Mouse (Mus musculus) T-helper 1 cell (primary cell): ENCODE results near the gene Tnfrsf11a.
"Not testable (repeated sequence)": the region's sequence is repeated elsewhere in the genome, so short reads cannot be mapped to it uniquely, and the experiment has no call there.

Source experiments
- in situ Hi-C: fragments of 300-600 bp; cut with MboI, MseI; formaldehyde crosslinking; loops from one replicate; pipeline ENCODE4 v1.15.1; 2025; ENCODE audit warnings: high pct_unique_total_duplicates

Tnfrsf11a gene

GRCm38 (mm10) chr1:105784257-105785016, 3.9 kb downstream of the Tnfrsf11a start:
- in situ Hi-C loops = no loop called here

DNA sequence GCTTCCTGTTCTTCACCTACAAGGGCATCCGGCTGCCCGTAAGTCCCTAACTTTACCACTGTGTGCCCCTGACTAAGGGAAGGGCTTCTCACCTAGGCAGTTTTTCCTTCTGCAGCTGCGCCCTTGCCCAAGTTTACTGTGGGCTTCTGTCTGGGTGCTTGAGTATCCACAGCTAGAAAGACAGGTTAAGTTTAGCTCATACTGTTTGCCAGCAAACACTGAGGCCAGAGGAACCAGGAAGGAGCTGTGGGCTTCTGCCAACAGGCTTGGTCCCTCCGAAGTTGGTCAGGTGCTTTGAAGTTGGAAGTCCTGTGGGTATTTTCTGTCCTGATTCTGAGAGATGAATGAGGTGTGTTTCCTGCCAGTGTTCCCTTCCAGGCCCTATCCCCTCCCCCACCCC, 4.6 kb downstream of the Tnfrsf11a start:
- in situ Hi-C loops = no loop called here

- in situ Hi-C loops = no loop called here
These were observed 6.3 kb downstream of the Tnfrsf11a start for GRCm38 (mm10) chr1:105786731-105787357.

DNA sequence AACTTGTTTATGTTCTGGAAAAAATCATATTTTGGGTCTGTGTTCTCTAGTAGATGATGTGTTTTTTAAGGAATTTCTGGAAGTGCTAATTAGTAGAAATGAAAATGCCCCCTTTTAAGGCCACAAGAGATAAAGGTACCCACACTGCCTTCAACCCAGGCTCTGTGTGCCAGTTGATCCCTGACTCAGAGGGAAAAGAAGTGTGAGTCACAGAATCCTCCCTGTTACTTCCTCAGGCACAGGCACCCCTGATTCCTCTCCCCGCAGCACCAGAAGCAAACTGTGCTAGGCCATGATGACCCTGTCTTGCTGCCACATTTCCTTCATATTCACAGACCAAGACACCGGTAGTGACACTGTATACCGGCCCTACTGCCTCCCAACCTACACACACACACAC, 9.6 kb downstream of the Tnfrsf11a start:
- in situ Hi-C loops = no loop called here

DNA sequence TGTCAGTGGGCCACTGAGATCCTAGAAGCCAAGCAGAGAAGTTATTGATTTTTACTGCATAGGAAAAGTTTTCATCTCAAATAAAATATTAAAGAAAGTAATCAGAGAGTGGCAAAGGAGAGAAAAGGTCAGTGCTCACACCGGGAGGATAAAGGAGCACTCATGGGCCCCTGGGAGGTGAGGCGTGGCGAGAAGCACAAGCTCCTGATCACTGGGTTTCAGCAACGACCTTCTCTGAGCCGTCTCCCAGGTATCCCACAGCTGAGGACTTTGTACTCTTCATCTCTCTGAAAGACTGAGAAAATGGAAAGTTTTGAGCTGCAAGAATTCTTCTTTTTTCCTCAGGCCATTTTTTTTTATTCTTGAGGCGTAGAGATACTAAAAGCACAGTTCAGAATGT, 14.2 kb downstream of the Tnfrsf11a start:
- in situ Hi-C loops = no loop called here

DNA sequence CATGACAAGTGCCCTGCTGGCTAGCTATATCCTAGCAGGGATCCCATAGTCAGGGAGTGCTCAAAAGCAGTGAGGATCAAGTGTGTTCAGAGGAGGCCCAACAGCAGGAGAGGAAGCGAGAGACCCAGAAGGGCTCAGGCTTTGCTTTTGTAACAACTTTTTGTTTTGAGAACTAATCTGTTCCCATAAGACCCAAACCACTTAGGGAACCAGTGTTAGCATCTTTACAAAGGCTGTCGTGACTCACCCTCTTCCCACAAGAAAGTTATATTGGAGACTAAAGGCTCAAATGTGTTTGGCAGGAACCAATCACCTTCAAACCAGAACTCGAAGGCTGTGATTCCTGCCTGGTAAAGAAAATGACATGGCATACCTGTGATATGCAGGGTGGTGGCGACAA, 15.2 kb downstream of the Tnfrsf11a start:
- in situ Hi-C loops = no loop called here

- in situ Hi-C loops = no loop called here
These were observed 20.1 kb downstream of the Tnfrsf11a start for GRCm38 (mm10) chr1:105800570-105800969.

DNA sequence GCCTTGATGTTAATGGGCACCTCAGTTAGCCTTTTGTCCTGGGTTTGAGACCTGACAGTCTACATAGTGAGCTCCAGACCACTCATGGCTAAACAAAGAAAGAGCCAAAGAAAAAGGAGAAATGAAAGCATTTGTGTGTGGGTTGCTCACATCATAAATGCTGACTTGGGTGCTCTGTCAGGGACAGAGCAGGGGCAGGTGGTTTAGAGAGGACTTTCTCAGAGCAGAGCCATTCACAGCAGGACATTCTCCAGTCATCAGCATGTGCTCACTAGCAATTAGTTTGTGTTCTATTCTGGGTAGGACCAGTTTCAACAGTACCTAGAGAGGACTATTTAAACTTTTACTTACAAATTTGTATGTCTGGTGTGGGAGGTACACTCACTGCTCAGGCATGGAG, 20.7 kb downstream of the Tnfrsf11a start:
- in situ Hi-C loops = no loop called here

- in situ Hi-C loops = no loop called here
These were observed 22.4 kb downstream of the Tnfrsf11a start for GRCm38 (mm10) chr1:105802941-105803340.

DNA sequence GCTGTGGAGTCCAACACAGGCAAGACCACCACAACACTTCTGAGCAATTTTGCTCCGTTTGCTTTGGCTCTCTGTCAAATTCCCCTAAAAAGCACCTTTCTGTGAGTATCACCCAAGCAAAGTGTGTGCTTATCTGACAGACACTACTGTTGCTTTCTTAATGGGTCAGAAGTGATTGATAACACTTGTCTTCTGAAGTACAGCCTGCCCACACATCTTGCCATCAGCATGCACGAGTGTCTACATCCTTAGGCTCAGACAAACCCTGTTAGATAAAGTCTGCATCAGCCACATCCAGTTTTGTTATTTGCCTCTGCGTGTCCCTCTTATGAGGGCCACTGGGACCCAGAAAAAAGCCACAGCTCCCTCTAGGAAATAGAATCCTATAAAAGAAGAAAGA, 23.8 kb downstream of the Tnfrsf11a start:
- in situ Hi-C loops = no loop called here

GRCm38 (mm10) chr1:105805565-105805964, 25.0 kb downstream of the Tnfrsf11a start:
- in situ Hi-C loops = no loop called here

- in situ Hi-C loops = no loop called here
These were observed 26.7 kb downstream of the Tnfrsf11a start for GRCm38 (mm10) chr1:105807028-105807722.

- in situ Hi-C loops = not testable (repeated sequence)
These were observed 31.5 kb downstream of the Tnfrsf11a start for GRCm38 (mm10) chr1:105812027-105812426.

- in situ Hi-C loops = no loop called here
These were observed 32.6 kb downstream of the Tnfrsf11a start for GRCm38 (mm10) chr1:105812960-105813708.

- in situ Hi-C loops = no loop called here
These were observed 33.2 kb downstream of the Tnfrsf11a start for GRCm38 (mm10) chr1:105813709-105814061.

DNA sequence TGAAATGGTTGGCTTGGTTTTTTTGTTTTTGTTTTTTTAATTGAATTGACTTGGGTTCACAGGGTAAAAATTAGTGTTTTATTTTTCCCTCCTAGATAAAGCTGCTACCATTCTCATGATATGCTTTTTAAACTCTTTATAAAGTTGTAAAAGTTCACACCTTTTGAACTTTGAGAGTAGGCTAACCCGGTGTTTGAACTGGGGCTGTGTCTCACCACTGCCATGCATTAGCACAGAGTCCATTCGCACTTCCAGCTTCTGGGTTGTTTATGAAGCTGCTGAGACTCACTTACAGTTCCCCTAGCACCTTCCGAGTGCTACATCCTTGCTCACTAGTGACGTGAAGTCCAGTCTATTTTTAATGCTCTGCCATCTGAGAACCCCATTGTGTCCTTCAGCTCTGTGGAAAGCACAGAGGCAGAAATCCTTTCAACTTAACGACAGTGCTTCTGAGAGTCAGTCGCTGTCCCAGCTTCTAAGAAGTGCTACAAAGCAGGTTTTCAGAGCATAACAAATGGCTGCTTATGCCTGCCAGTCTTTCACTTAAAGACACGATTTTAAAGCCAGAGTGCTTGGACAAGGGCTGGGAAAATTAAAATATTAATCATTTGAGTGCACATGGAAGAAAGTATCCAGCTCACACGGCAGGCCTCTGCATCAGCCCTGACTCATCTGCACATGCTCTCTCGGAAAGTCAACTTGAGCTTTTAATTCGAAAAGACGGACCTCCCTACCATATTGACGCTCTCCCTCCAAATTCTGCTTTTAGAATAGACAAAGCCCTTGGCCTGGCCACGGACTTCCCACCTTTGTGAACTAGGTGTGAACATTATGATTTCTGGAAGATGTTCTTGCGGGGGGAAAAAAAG, 34.1 kb downstream of the Tnfrsf11a start:
- in situ Hi-C loops = no loop called here

GRCm38 (mm10) chr1:105815310-105815709, 34.8 kb downstream of the Tnfrsf11a start:
- in situ Hi-C loops = no loop called here

- in situ Hi-C loops = no loop called here
These were observed 35.2 kb downstream of the Tnfrsf11a start for GRCm38 (mm10) chr1:105815736-105816135.

GRCm38 (mm10) chr1:105819031-105819430, 38.5 kb downstream of the Tnfrsf11a start:
- in situ Hi-C loops = no loop called here

- in situ Hi-C loops = no loop called here
These were observed 39.2 kb downstream of the Tnfrsf11a start for GRCm38 (mm10) chr1:105819740-105820139.

- in situ Hi-C loops = no loop called here
These were observed 43.8 kb downstream of the Tnfrsf11a start for GRCm38 (mm10) chr1:105824356-105824755.
